Mouse (Mus musculus) heart, adult 2 months (tissue): Measurements from ENCODE around the gene Cisd3.

Experiments
- CTCF ChIP-seq: fragments of 200-600 bp; IDR thresholded peaks from 2 replicates; pipeline ENCODE4 v1.8.1; 2022; ENCODE audit warnings: antibody characterized with exemption, mild to moderate bottlenecking, moderate library complexity
- EP300 ChIP-seq: fragments of 200-500 bp; IDR thresholded peaks from 2 replicates; pipeline ENCODE4 v1.6.1; 2011; ENCODE audit warnings: low read depth, low read length, control low read depth; ENCODE audit not compliant: insufficient read depth
- POLR2A ChIP-seq: fragments of 200-500 bp; IDR thresholded peaks from 2 replicates; pipeline ENCODE4 v1.6.1; 2011; ENCODE audit warnings: mild to moderate bottlenecking, low read depth, low read length, control low read depth; ENCODE audit not compliant: insufficient read depth

DNA sequence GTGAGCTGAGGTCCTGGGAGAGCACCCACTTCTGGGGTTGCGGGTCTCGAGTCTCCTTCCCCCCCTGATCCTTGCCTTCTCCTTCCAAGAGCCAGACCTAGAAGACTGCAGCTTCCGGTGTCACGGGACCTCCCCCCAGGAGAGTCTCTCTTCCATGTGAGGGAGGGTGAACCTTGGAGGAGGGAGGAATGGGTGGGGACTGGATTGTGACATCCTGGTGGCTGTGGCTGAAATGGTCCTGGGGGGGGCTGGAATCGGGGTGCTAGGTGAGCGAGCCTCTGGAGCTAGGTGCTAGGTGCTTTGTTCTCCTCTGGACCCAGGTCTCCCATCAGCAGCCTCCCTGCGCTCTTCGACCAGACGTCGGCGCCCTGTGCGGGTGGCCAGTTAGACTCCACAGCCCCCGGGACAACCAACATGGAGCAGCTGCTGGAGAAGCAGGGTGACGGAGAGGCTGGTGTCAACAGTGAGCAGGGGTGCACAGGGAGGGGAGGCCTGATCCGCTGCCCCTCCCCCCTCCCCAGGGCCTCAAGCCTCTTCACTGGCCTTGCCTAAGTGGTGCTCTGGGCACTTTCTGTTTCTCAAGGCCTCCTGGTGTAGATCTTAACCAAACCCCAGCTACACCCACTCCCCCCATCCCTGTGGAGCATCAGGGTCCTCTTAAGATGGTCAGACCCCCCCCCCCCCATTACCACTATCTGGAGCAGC lies 9.4 kb upstream of the Cisd3 start:
- TF ChIP-seq POLR2A (no peak), CTCF (no peak), EP300 (no peak)
